In genomic region chr4:72104186-72104585, GRCm38 (mm10) we compare ENCODE assay signal across 15 mouse cellular contexts.
"Had no signal": no experiment of that assay in that cellular context is flagged by ENCODE, and none has a peak within 500 bp of the region (broad histone marks: within the 10 kb centered on the region; RNA-seq: fewer than 3 reads in every experiment).

No protein-coding gene starts in this region.

- H3K4me3 ChIP-seq: midbrain, embryonic 10.5 days; midbrain, embryonic 12.5 days; neural tube, embryonic 12.5 days; stomach, embryonic 15.5 days had no signal

- H3K9ac ChIP-seq: lung, embryonic 14.5 days; midbrain, embryonic 12.5 days; neural tube, embryonic 12.5 days; stomach, embryonic 15.5 days had no signal

- DNase-seq: lung, adult 18-20 months; lung, embryonic 14.5 days; lung, postnatal 10 days; lung, postnatal 4 days; midbrain, embryonic 14.5 days; right cerebral cortex, postnatal 14 days; thymus, adult 2 months; thymus, postnatal 25 days; thymus, postnatal 4 days had no signal

- H3K36me3 ChIP-seq: stomach, embryonic 15.5 days had no signal

- H3K4me1 ChIP-seq: midbrain, embryonic 10.5 days; midbrain, embryonic 12.5 days; neural tube, embryonic 12.5 days; stomach, embryonic 15.5 days had no signal

- H3K27me3 ChIP-seq: midbrain, embryonic 12.5 days; neural tube, embryonic 12.5 days; stomach, embryonic 15.5 days had no signal

- H3K9me3 ChIP-seq: midbrain, embryonic 12.5 days; stomach, embryonic 15.5 days had no signal

- H3K27ac ChIP-seq: midbrain, embryonic 10.5 days; midbrain, embryonic 12.5 days; neural tube, embryonic 12.5 days; stomach, embryonic 15.5 days; stomach, postnatal 0 days had no signal

- H3K4me2 ChIP-seq: lung, embryonic 14.5 days; midbrain, embryonic 12.5 days; neural tube, embryonic 12.5 days; stomach, embryonic 15.5 days had no signal

- ATAC-seq: midbrain, embryonic 16.5 days had no signal
